Mouse (Mus musculus) erythroblast, embryonic 14.5 days (primary cell): ENCODE measurements around the gene Usp37.

ENCODE experiments used
- GATA1 ChIP-seq: IDR thresholded peaks from 2 replicates; pipeline ENCODE4 v1.6.1; 2012; ENCODE audit warnings: low read length, inconsistent platforms, mixed read lengths
- TAL1 ChIP-seq: IDR thresholded peaks from 3 replicates; pipeline ENCODE4 v1.6.1; 2012; ENCODE audit warnings: low read length, inconsistent platforms, mixed read lengths

GRCm38 (mm10) chr1:74434596-74434995 lies 109.5 kb downstream of the Usp37 start:
- TF ChIP-seq GATA1 (no peak), TAL1 (no peak)
